Mouse (Mus musculus) B cell, adult 67 days (primary cell): ENCODE results near the gene Mccc2. TPM values are rescaled to one million over a fixed set of nuclear protein-coding genes. Genes with fewer than 3 reads are reported as not detected.

Experiments used
- total RNA-seq, 2 experiments: library from RNA; stranded (reverse); gene quantifications; 4 replicates each; pipeline ENCODE4 v1.2.4; 2023

Gene Mccc2
- total RNA-seq: 10 to 100 TPM; 15.3 to 21.3 TPM

DNA sequence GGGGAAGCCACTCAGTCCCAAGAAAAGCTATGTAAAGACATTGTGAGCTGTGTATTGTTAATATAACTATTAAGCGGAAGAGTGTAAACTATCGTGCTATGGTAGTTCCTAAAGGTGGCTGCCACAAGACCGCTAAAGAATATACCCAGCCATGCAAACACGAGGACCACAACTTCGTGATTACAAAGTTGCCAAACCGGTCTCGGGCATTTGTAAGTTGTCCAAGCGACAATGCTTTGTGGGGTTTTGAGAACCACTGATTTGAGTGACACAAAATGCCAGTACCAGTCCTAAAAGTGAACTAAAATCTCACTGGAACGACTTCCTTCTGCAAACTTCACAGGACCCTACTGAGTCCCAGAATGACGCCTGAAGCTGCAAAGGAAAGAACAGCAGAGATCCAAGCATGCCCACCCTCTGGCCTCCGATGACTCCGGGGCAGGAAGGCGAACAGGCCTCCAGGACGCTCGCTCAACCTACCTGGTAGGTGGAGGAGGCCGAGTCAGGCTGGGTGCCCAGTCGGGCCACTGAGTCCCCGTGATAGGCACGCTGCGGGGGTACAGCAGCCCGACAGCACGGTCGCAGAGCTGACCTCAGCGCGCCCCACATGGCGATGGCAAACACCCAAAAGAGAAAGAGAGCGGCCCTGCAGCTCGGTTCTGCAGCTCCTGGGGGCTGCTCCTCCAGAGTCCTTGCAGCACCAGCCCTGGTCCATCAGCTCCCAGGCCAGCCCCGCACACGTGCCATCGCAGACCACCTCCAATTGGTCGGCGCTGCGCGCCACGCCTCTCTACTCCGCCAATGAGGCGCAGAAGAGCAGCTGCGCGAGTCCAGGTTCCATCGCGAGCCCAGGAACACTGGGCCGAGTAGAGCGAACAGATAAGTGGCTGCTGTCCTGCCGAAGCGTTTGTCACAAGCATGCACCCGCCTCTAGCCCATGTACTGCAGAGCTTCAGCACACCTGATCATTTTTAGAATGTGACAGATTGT, at the start of gene Mccc2:
Mccc2 (minus strand) TSS at position 734 of the 990 bp plus-strand sequence.

DNA sequence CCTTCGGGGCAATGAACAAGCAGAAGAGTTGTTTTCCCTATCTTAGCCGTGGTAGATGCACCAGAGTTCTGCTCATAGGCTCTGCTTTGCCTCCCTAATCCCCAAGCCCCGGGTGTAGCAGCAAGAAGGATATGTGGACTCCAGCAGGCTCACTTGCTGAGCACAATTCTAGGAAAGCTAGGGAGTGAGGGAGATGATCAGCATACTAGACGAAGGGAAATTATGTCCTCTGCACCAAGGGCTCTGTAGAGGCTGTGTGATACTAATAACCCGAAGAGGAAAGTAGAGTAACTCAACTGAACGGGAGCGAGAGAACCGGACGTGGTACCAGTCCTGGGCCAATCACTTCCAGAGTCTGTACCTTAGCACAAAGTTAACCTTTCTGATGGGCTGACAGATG, 114.5 kb downstream of the Mccc2 start, which contains the start of gene Cartpt:
Cartpt (minus strand) TSS at position 127 of the 400 bp plus-strand sequence.

Other genes starting within 250 kb of the Mccc2 start
- not detected for gene Cartpt, start 114.5 kb downstream of the Mccc2 start, total RNA-seq
- 10 to 100 TPM; 93.8 to 94.1 TPM for gene Bdp1, start 88.4 kb upstream of the Mccc2 start, total RNA-seq
- 1 to 10 TPM; 1.7 to 5.3 TPM for gene Serf1, start 92.4 kb upstream of the Mccc2 start, total RNA-seq
- gene Smn1, start 109.2 kb upstream of the Mccc2 start, total RNA-seq: 10 to 100 TPM; 72.5 to 86.6 TPM
- gene Naip2, start 186.5 kb upstream of the Mccc2 start, total RNA-seq: 1 to 10 TPM; 3.4 to 4.4 TPM
- 1 to 10 TPM; 5.1 to 6.5 TPM for gene Naip5, start 230.7 kb upstream of the Mccc2 start, total RNA-seq